Mouse (Mus musculus) brain, adult 2 months (tissue): Measurements from ENCODE around the gene Ppip5k2.

Experiments
- DNase-seq: peaks from one replicate; pipeline ENCODE4 v3.0.0; 2011; ENCODE audit warnings: low read depth, low spot score

The Ppip5k2 gene

GRCm38 (mm10) chr1:97759841-97760240, 10.4 kb downstream of the Ppip5k2 start:
- DNase-seq: no peak

- DNase-seq: no peak
These were observed 15.8 kb downstream of the Ppip5k2 start for GRCm38 (mm10) chr1:97754392-97754791.

GRCm38 (mm10) chr1:97753216-97753615, 17.0 kb downstream of the Ppip5k2 start:
- DNase-seq: peak; percentile 30

GRCm38 (mm10) chr1:97748163-97748562, 22.0 kb downstream of the Ppip5k2 start:
- no peak for DNase-seq

- no peak for DNase-seq
These were observed 23.9 kb downstream of the Ppip5k2 start for GRCm38 (mm10) chr1:97746261-97746660.

GRCm38 (mm10) chr1:97745712-97746111, 24.5 kb downstream of the Ppip5k2 start:
- DNase-seq: no peak

GRCm38 (mm10) chr1:97743063-97743462, 27.1 kb downstream of the Ppip5k2 start:
- no peak for DNase-seq

GRCm38 (mm10) chr1:97729339-97729738, 40.9 kb downstream of the Ppip5k2 start:
- no peak for DNase-seq

- DNase-seq: peak; percentile 32
These were observed 43.5 kb downstream of the Ppip5k2 start for GRCm38 (mm10) chr1:97726730-97727129.

- peak; percentile 12 for DNase-seq
These were observed 51.8 kb downstream of the Ppip5k2 start for GRCm38 (mm10) chr1:97718440-97718839.

- DNase-seq: no peak
These were observed 55.8 kb downstream of the Ppip5k2 start for GRCm38 (mm10) chr1:97714334-97714868.

GRCm38 (mm10) chr1:97710520-97710919, 59.7 kb downstream of the Ppip5k2 start:
- no peak for DNase-seq

GRCm38 (mm10) chr1:97705389-97705788, 64.8 kb downstream of the Ppip5k2 start:
- DNase-seq: no peak

- DNase-seq: no peak
These were observed 65.6 kb downstream of the Ppip5k2 start for GRCm38 (mm10) chr1:97704646-97705045.

GRCm38 (mm10) chr1:97698956-97699570, 71.1 kb downstream of the Ppip5k2 start:
- DNase-seq: no peak

GRCm38 (mm10) chr1:97697273-97697672, 72.9 kb downstream of the Ppip5k2 start:
- no peak for DNase-seq

- no peak for DNase-seq
These were observed 76.4 kb downstream of the Ppip5k2 start for GRCm38 (mm10) chr1:97693825-97694224.

- DNase-seq: peak; percentile 65
These were observed 81.5 kb downstream of the Ppip5k2 start for GRCm38 (mm10) chr1:97688756-97689155.

GRCm38 (mm10) chr1:97676526-97677177, 93.6 kb downstream of the Ppip5k2 start:
- no peak for DNase-seq

- DNase-seq: no peak
These were observed 94.1 kb downstream of the Ppip5k2 start for GRCm38 (mm10) chr1:97676115-97676514.

GRCm38 (mm10) chr1:97672849-97673248, 97.4 kb downstream of the Ppip5k2 start:
- DNase-seq: no peak

GRCm38 (mm10) chr1:97667288-97667687, 102.9 kb downstream of the Ppip5k2 start:
- DNase-seq: no peak

- DNase-seq: peak; percentile 38
These were observed 107.9 kb downstream of the Ppip5k2 start for GRCm38 (mm10) chr1:97662324-97662723.
